Comparison of ENCODE assay signal across 7 mouse cellular contexts in genomic region chr11:75999440-76000155, GRCm38 (mm10). TPM values are rescaled to one million over a fixed set of nuclear protein-coding genes. Genes with fewer than 3 reads are reported as not detected.
DNase-seq lines count a peak whose midpoint lies in the region; ATAC-seq and TF ChIP-seq lines count a peak whose summit lies in the region.

1700016K19Rik (plus strand) TSS chr11:75999912.

- 11% methylated on average over 35 of the region's 36 CpGs for WGBS in heart, embryonic 13.5 days
- 11% methylated on average over 35 of the region's 36 CpGs for WGBS in kidney, postnatal 0 days
- 14% methylated on average over 35 of the region's 36 CpGs for WGBS in liver, adult 2 months

- peak within 1 kb of the TSS; percentile 68 for H3K9ac ChIP-seq in heart, embryonic 13.5 days
- peak within 1 kb of the TSS; percentile 38 for H3K9ac ChIP-seq in kidney, postnatal 0 days (ENCODE audit: low read depth, low read length)
- H3K9ac ChIP-seq in liver, adult 2 months (ENCODE audit: low read depth, low read length): 0 out of 2 replicates have a peak within 1 kb of the TSS, but pooled peaks have one; percentile 11

- H3K27me3 ChIP-seq in erythroblast, embryonic 14.5 days (ENCODE audit: control insufficient read depth): peaks cover 20% of the 10 kb centered on the region
- H3K27me3 ChIP-seq in heart, embryonic 13.5 days (replicated peaks): peaks cover 36% of the 10 kb centered on the region
- no peaks in the 10 kb centered on the region for H3K27me3 ChIP-seq in kidney, postnatal 0 days (ENCODE audit: insufficient read depth, low read length)
- H3K27me3 ChIP-seq in liver, adult 2 months (ENCODE audit: control insufficient read depth, insufficient read depth, low read length): no peaks in the 10 kb centered on the region
- H3K27me3 ChIP-seq in splenic B cell, adult 2 months (ENCODE audit: control insufficient read depth, insufficient read depth, low read length, poor library complexity, severe bottlenecking): no peaks in the 10 kb centered on the region

- H3K79me2 ChIP-seq in liver, adult 2 months (ENCODE audit: control insufficient read depth, insufficient read depth, low read length): no peaks in the 10 kb centered on the region

- ATAC-seq in heart, embryonic 13.5 days (ENCODE audit: extremely low read depth, insufficient number of reproducible peaks, low FRiP score, low TSS enrichment): peak; percentile 25; the same call in 1 of the 2 replicates
- ATAC-seq in kidney, postnatal 0 days (replicated peaks; ENCODE audit: low FRiP score, low read depth): peak; percentile 68

- H3K4me2 ChIP-seq in heart, embryonic 13.5 days: peak within 1 kb of the TSS; percentile 78
- peak within 1 kb of the TSS; percentile 68 for H3K4me2 ChIP-seq in kidney, postnatal 0 days (ENCODE audit: low read length)

- peak; percentile 72 for TF ChIP-seq CTCF in brain, embryonic 14.5 days (IDR thresholded peaks at IDR 0.05; ENCODE audit: borderline replicate concordance, extremely low read depth, insufficient read depth, insufficient read length)
- peak; percentile 76 for TF ChIP-seq CTCF in kidney, postnatal 0 days (IDR thresholded peaks at IDR 0.05; ENCODE audit: low read depth)
- peak; percentile 68 for TF ChIP-seq CTCF in liver, adult 2 months (IDR thresholded peaks at IDR 0.05; ENCODE audit: low read depth, low read length)

- H3K27ac ChIP-seq in heart, embryonic 13.5 days (replicated peaks): no peak within 1 kb of the TSS
- no peak within 1 kb of the TSS for H3K27ac ChIP-seq in kidney, postnatal 0 days
- no peak within 1 kb of the TSS for H3K27ac ChIP-seq in liver, adult 2 months (replicated peaks; ENCODE audit: insufficient read depth, low read depth, low read length)

- DNase-seq in brain, embryonic 14.5 days (ENCODE audit: low read depth): peak; percentile 93
- peak; percentile 91 for DNase-seq in kidney, postnatal 0 days (ENCODE audit: low spot score)
- peak; percentile 57 for DNase-seq in liver, adult 2 months (ENCODE audit: extremely low read depth, low read depth, low spot score)
- peak; percentile 94 for DNase-seq in naive thymus-derived CD4-positive, alpha-beta T cell, adult 2 months (ENCODE audit: low read depth)
- DNase-seq in splenic B cell, adult 2 months (ENCODE audit: low read depth, low spot score): peak; percentile 96

- peak within 1 kb of the TSS; percentile 48 for H3K4me3 ChIP-seq in erythroblast, embryonic 14.5 days (replicated peaks)
- peak within 1 kb of the TSS; percentile 60 for H3K4me3 ChIP-seq in heart, embryonic 13.5 days
- H3K4me3 ChIP-seq in kidney, postnatal 0 days (replicated peaks; ENCODE audit: low read depth, low read length): peak within 1 kb of the TSS; percentile 41
- H3K4me3 ChIP-seq in liver, adult 2 months (ENCODE audit: insufficient read depth, low read depth, low read length): peak within 1 kb of the TSS; percentile 48

- no peaks in the 10 kb centered on the region for H3K36me3 ChIP-seq in erythroblast, embryonic 14.5 days (ENCODE audit: control insufficient read depth)
- no peaks in the 10 kb centered on the region for H3K36me3 ChIP-seq in heart, embryonic 13.5 days
- H3K36me3 ChIP-seq in kidney, postnatal 0 days (ENCODE audit: insufficient read depth, low read length): no peaks in the 10 kb centered on the region
- no peaks in the 10 kb centered on the region for H3K36me3 ChIP-seq in liver, adult 2 months (ENCODE audit: control insufficient read depth, insufficient read depth, low read length)
- no peaks in the 10 kb centered on the region for H3K36me3 ChIP-seq in splenic B cell, adult 2 months (ENCODE audit: control insufficient read depth, insufficient read depth, low read length, poor library complexity, severe bottlenecking)

- TF ChIP-seq POLR2A in brain, embryonic 14.5 days (IDR thresholded peaks at IDR 0.05; ENCODE audit: borderline replicate concordance, extremely low read depth, insufficient read depth, insufficient read length, poor library complexity, severe bottlenecking): no peak
- TF ChIP-seq POLR2A in liver, adult 2 months (IDR thresholded peaks at IDR 0.05; ENCODE audit: extremely low read depth, insufficient read depth, low read length): no peak

- peaks cover 3% of the 10 kb centered on the region; the same call in 1 of the 2 replicates for H3K4me1 ChIP-seq in erythroblast, embryonic 14.5 days (ENCODE audit: control insufficient read depth)
- H3K4me1 ChIP-seq in heart, embryonic 13.5 days: peaks cover 5% of the 10 kb centered on the region
- no peaks in the 10 kb centered on the region for H3K4me1 ChIP-seq in kidney, postnatal 0 days (replicated peaks; ENCODE audit: insufficient read depth, low read length)
- H3K4me1 ChIP-seq in liver, adult 2 months (ENCODE audit: control insufficient read depth, insufficient read depth, low read length): no peaks in the 10 kb centered on the region

- no peaks in the 10 kb centered on the region for H3K9me3 ChIP-seq in erythroblast, embryonic 14.5 days (ENCODE audit: control insufficient read depth, low read length)
- H3K9me3 ChIP-seq in heart, embryonic 13.5 days: no peaks in the 10 kb centered on the region
- no peaks in the 10 kb centered on the region for H3K9me3 ChIP-seq in kidney, postnatal 0 days (replicated peaks; ENCODE audit: low read length)

RNA-seq across cellular contexts. Expression of gene 1700016K19Rik, which starts in this region (rescaled TPM):
- polyA plus RNA-seq in brain, embryonic 14.5 days (2012; rRNA removed): 3.3 and 3.7 TPM in 2 replicates
- not detected in 2 replicates for polyA plus RNA-seq in erythroblast, embryonic 14.5 days (2012)
- polyA plus RNA-seq in heart, embryonic 13.5 days (2015; fragmentation: Nextera tagmentation; extraction: Ambion mirVana): not detected in 2 replicates
- 0.38 and 0.50 TPM in 2 replicates for polyA plus RNA-seq in kidney, postnatal 0 days (2015; fragmentation: Nextera tagmentation; extraction: Ambion mirVana)
- not detected in 2 replicates for total RNA-seq in liver, adult 2 months (2014; rRNA removed)
- 0.12 TPM in 1 of 2 replicates, not detected in the other for polyA plus RNA-seq in liver, adult 2 months (2012; rRNA removed)

Comparison
In these comparisons a context has a peak if more than half of its experiments do, and no peak if none do; other contexts are left out.
1. Peak in ATAC-seq, H3K4me3 ChIP-seq, H3K9ac ChIP-seq and H3K4me2 ChIP-seq in heart, embryonic 13.5 days; RNA of the gene not detected or under 1 TPM.
2. Peak in DNase-seq, ATAC-seq, H3K4me3 ChIP-seq, H3K9ac ChIP-seq and H3K4me2 ChIP-seq in kidney, postnatal 0 days; RNA of the gene not detected or under 1 TPM.
3. Peak in DNase-seq, H3K4me3 ChIP-seq and H3K9ac ChIP-seq in liver, adult 2 months; RNA of the gene not detected or under 1 TPM.
4. H3K9ac ChIP-seq: peak in every context shown above with its lines; median percentile 68 in heart, embryonic 13.5 days; 38 in kidney, postnatal 0 days; 11 in liver, adult 2 months.